Mouse (Mus musculus): ENCODE measurements around the gene Gm45234. TPM values are rescaled to one million over a fixed set of nuclear protein-coding genes. Genes with fewer than 3 reads are reported as not detected.

Gene Gm45234
- total and polyA plus RNA-seq, 2 experiments from 2014 or later: 0.11 TPM; not detected in 1

DNA sequence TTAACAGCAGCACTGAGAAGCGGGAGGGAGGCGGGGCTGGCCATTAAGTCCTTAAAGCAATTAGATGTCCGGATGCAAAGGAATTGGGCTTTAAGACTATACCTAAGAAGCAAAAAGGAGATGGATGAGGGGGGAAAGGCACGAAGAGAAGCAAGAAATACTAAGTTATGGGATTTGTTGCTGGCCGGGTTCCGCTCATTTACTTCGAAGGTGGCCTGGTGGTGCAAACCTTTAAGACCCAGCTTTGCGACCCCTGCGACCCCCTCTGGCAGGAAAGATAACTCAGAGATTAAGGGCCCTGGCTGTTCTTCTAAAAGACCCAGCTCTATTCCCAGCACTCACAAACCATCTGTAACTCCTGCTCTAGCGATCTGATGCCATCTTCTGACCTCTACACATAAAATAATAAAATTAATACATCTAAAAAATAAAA is 24.2 kb upstream of the Gm45234 start:
- Histone ChIP-seq H3K27ac (ENCODE audit: low read depth, low read length) (no peak overlapping the region), H3K36me3 (ENCODE audit: insufficient read depth) (no peaks in the 10 kb centered on the region), H3K9me3 (ENCODE audit: low read length) (no peaks in the 10 kb centered on the region), H3K4me3 (ENCODE audit: low read depth, low read length) (peak overlapping the region; percentile 28), H3K9ac (peak overlapping the region; percentile 26; the same call in 1 of the 2 replicates), H3K27me3 (ENCODE audit: insufficient read depth, low read length) (no peaks in the 10 kb centered on the region), H3K4me1 (ENCODE audit: insufficient read depth) (peaks cover 2% of the 10 kb centered on the region; the same call in 1 of the 2 replicates), H3K4me2 (ENCODE audit: low read depth) (peak overlapping the region; percentile 44)
- peak; percentile 19; the same call in 1 of the 2 replicates for TF ChIP-seq CTCF (IDR thresholded peaks at IDR 0.05; ENCODE audit: low read depth)
- no peak for DNase-seq
- ATAC-seq: no peak
- WGBS: 4% methylated on average over 10 of the region's 10 CpGs

DNA sequence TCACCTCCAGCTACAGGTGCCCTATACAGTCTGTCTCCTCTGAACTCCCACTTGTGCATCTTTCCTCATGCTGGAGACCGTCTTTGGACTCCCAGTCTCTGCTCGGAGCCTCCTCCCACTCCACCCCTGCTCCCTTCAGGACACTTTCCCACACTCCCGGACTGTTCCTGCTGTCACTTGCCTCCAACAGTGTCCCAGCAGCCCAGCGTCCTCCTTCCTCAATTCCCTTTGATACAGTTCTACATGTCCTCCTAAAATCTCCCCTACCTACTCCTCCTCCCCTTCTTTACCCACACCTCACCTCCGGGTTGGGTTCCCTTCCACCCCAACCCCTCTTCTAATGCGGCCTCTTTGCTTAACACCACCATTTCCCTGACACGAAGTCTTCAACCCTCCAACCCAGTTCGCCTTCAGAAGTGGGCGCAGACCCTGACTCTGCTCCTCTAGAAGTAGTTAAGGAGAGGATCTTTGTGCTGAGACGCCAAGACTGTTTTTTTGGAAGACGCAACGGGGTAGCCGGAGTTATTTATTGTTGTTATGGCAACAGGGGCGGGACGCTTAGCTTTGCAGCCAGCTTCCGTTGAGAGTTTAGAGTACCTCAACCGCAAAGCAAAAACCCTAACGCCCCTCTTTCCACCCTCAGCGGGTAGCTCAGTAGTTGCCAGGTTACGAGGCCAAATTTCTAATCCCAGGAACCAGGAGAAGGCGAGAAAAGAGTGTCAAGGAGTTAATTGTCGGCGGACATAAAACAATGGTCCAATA is 23.6 kb upstream of the Gm45234 start, which contains the start of gene Lrrc23:
Lrrc23 (minus strand) TSS at position 506 of the 762 bp plus-strand sequence.
- peak; percentile 79 for ATAC-seq
- H3K9ac ChIP-seq: peak within 1 kb of the TSS; percentile 26; the same call in 1 of the 2 replicates

DNA sequence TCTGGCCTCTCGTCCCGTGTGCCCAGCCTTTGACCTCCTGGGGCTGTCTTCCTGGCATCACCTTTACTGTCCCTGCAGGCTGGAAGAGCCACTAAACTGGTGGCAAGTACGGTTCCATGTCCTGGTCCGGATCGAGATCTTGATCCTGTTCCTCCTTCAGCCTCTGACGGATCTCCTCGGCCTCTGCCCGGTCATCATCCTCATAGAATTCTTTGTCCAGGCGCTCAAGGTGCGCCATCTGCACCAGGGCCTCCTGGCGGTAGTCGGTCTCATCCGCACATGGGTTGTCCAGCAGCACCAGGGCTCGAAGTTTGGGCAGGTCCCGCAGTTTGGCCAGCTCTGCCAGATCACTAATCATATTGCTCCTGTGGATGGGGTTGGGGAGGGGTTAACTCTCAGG is 14.7 kb upstream of the Gm45234 start:
- Histone ChIP-seq H3K4me1 (ENCODE audit: insufficient read depth) (0 out of 2 replicates have a peak, but pooled peaks cover 5% of the 10 kb centered on the region), H3K27ac (ENCODE audit: low read depth, low read length) (no peak overlapping the region), H3K9me3 (ENCODE audit: low read length) (no peaks in the 10 kb centered on the region), H3K4me2 (ENCODE audit: low read depth) (no peak overlapping the region), H3K36me3 (ENCODE audit: insufficient read depth) (no peaks in the 10 kb centered on the region; the same call in 1 of the 2 replicates), H3K27me3 (ENCODE audit: insufficient read depth, low read length) (no peaks in the 10 kb centered on the region), H3K4me3 (ENCODE audit: low read depth, low read length) (no peak overlapping the region), H3K9ac (no peak overlapping the region)
- TF ChIP-seq CTCF (IDR thresholded peaks at IDR 0.05; ENCODE audit: low read depth): no peak
- no peak for DNase-seq
- 89% methylated on average over 15 of the region's 15 CpGs for WGBS
- ATAC-seq: no peak

More for the DNA sequence above, 23.6 kb upstream of the Gm45234 start, which contains the start of gene Lrrc23:
- Histone ChIP-seq H3K4me2 (ENCODE audit: low read depth) (peak within 1 kb of the TSS; percentile 44), H3K4me1 (ENCODE audit: insufficient read depth) (peaks cover 2% of the 10 kb centered on the region; the same call in 1 of the 2 replicates), H3K36me3 (ENCODE audit: insufficient read depth) (no peaks in the 10 kb centered on the region), H3K4me3 (ENCODE audit: low read depth, low read length) (peak within 1 kb of the TSS; percentile 28), H3K9me3 (ENCODE audit: low read length) (no peaks in the 10 kb centered on the region), H3K27ac (ENCODE audit: low read depth, low read length) (no peak within 1 kb of the TSS), H3K27me3 (ENCODE audit: insufficient read depth, low read length) (no peaks in the 10 kb centered on the region)
- 4% methylated on average over 23 of the region's 23 CpGs for WGBS
- TF ChIP-seq CTCF (IDR thresholded peaks at IDR 0.05; ENCODE audit: low read depth): no peak
- peak; percentile 77 for DNase-seq

GRCm38 (mm10) chr6:124770013-124770412 is 14.2 kb upstream of the Gm45234 start:
- Histone ChIP-seq H3K27me3 (ENCODE audit: insufficient read depth, low read length) (no peaks in the 10 kb centered on the region), H3K4me2 (ENCODE audit: low read depth) (peak overlapping the region; percentile 76), H3K36me3 (ENCODE audit: insufficient read depth) (no peaks in the 10 kb centered on the region; the same call in 1 of the 2 replicates), H3K27ac (ENCODE audit: low read depth, low read length) (peak overlapping the region; percentile 47; the same call in 1 of the 2 replicates), H3K4me1 (ENCODE audit: insufficient read depth) (0 out of 2 replicates have a peak, but pooled peaks cover 5% of the 10 kb centered on the region), H3K9ac (peak overlapping the region; percentile 67), H3K9me3 (ENCODE audit: low read length) (no peaks in the 10 kb centered on the region), H3K4me3 (ENCODE audit: low read depth, low read length) (peak overlapping the region; percentile 54)
- TF ChIP-seq CTCF (IDR thresholded peaks at IDR 0.05; ENCODE audit: low read depth): no peak
- ATAC-seq (no peak), DNase-seq (no peak)
- 70% methylated on average over 7 of the region's 7 CpGs for WGBS

DNA sequence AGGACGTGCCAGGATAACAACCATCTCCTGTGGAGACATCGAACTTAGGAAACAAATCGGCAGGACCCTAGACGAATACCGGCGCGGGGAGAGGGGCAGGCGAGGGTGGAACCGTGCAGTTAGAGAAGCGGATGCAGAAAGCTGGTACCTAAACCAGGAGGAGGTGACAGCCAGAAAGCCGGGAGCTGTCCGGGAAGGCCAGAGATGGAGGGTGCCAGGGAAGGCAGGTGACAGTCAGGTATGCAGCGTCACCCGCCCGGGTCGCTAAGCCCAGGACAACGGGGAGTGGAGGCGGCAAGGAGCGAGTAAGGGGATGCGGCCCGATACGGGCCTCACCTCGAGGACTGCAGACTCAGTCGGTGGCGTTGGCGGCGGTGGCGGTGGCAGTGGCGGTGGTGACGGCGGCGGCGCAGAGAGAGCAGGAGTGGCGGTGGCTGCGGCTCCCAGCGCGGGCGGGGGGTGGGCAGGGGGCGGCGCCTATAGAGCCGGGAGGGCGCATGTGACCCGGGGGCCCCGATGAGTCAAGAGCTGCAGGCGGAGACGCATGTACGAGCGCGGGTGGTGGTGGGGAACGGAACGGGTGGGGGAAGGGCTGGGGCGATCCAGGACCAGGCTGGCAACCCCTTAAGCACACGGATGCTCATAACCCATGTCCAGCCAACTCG is 13.4 kb upstream of the Gm45234 start, which contains the start of gene Eno2:
Eno2 (minus strand) TSS at position 573 of the 665 bp plus-strand sequence.
- Histone ChIP-seq H3K9me3 (ENCODE audit: low read length) (no peaks in the 10 kb centered on the region), H3K27me3 (ENCODE audit: insufficient read depth, low read length) (no peaks in the 10 kb centered on the region), H3K4me2 (ENCODE audit: low read depth) (peak within 1 kb of the TSS; percentile 76), H3K36me3 (ENCODE audit: insufficient read depth) (no peaks in the 10 kb centered on the region; the same call in 1 of the 2 replicates), H3K27ac (ENCODE audit: low read depth, low read length) (peak within 1 kb of the TSS; percentile 47), H3K9ac (peak within 1 kb of the TSS; percentile 67), H3K4me1 (ENCODE audit: insufficient read depth) (0 out of 2 replicates have a peak, but pooled peaks cover 5% of the 10 kb centered on the region), H3K4me3 (ENCODE audit: low read depth, low read length) (peak within 1 kb of the TSS; percentile 54)
- DNase-seq (peak; percentile 87), ATAC-seq (peak; percentile 94)
- no peak for TF ChIP-seq CTCF (IDR thresholded peaks at IDR 0.05; ENCODE audit: low read depth)
- 1% methylated on average over 50 of the region's 54 CpGs for WGBS

DNA sequence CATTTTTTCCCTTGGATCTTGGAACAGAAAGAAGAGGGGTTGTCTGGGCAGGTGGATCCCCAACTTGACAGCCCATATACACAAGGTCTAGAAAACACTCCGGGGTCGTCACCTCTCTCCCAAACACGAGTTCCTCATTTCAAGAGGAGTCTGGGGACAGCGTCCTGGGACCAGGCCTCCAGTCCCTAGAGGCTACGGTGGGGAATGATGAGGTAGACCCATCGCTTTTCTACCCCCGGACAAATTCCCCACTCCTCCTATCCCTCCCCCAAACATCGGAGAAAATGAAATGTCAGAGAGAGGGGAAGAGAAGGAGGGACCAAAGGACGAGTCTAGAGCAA is 12.9 kb upstream of the Gm45234 start:
- ATAC-seq (peak; percentile 16; the same call in 1 of the 2 replicates), DNase-seq (no peak)
- H3K27me3 ChIP-seq (ENCODE audit: insufficient read depth, low read length): no peaks in the 10 kb centered on the region
- H3K4me2 ChIP-seq (ENCODE audit: low read depth): peak overlapping the region; percentile 76
- no peak for TF ChIP-seq CTCF (IDR thresholded peaks at IDR 0.05; ENCODE audit: low read depth)
- H3K4me3 ChIP-seq (ENCODE audit: low read depth, low read length): peak overlapping the region; percentile 54
- H3K36me3 ChIP-seq (ENCODE audit: insufficient read depth): no peaks in the 10 kb centered on the region; the same call in 1 of the 2 replicates
- 11% methylated on average over 9 of the region's 9 CpGs for WGBS
- H3K9ac ChIP-seq: peak overlapping the region; percentile 67
- peak overlapping the region; percentile 47 for H3K27ac ChIP-seq (ENCODE audit: low read depth, low read length)
- no peaks in the 10 kb centered on the region for H3K9me3 ChIP-seq (ENCODE audit: low read length)
- H3K4me1 ChIP-seq (ENCODE audit: insufficient read depth): 0 out of 2 replicates have a peak, but pooled peaks cover 5% of the 10 kb centered on the region

Measured in forebrain, postnatal 0 days (tissue).